Mouse (Mus musculus): ENCODE data around the gene Primpol. TPM values are rescaled to one million over a fixed set of nuclear protein-coding genes. Genes with fewer than 3 reads are reported as not detected.

The Primpol gene
- polyA plus RNA-seq, 1 experiment from 2014 or later, result 16.9 TPM

Other genes with a start within 250 kb of the Primpol start
- gene Acsl1, start 146.2 kb downstream of the Primpol start, polyA plus RNA-seq (2015; fragmentation: Nextera tagmentation; extraction: Ambion mirVana), result 6.6 and 8.4 TPM in 2 replicates
- gene Cenpu, start 65.2 kb downstream of the Primpol start, polyA plus RNA-seq (2015; fragmentation: Nextera tagmentation; extraction: Ambion mirVana), result 15.5 and 16.3 TPM in 2 replicates
- gene Casp3, start 79 bp upstream of the Primpol start, polyA plus RNA-seq (2015; fragmentation: Nextera tagmentation; extraction: Ambion mirVana), result 82.5 and 93.9 TPM in 2 replicates
- 54.9 and 57.8 TPM in 2 replicates for gene Irf2, start 122.5 kb upstream of the Primpol start, polyA plus RNA-seq (2015; fragmentation: Nextera tagmentation; extraction: Ambion mirVana)

All from thymus, postnatal 0 days (tissue).